Mouse (Mus musculus) layer of hippocampus, postnatal 10 days (tissue): ENCODE data around the gene Gba. TPM values are rescaled to one million over a fixed set of nuclear protein-coding genes. Genes with fewer than 3 reads are reported as not detected.
A peak's percentile ranks its signal among the peaks of the same experiment; 100 is the strongest.
"Not testable (repeated sequence)": the region's sequence is repeated elsewhere in the genome, so short reads cannot be mapped to it uniquely, and the experiment has no call there.

Source experiments
- DNase-seq, 2 experiments: peaks; one replicate each; pipeline ENCODE4 v3.0.0; 2021; ENCODE audit warnings: low spot score in 2 of 2
- total RNA-seq, 2 experiments: library from RNA; stranded (reverse); gene quantifications; 2 replicates each; pipeline ENCODE4 v1.2.3; 2021

The Gba gene
- total RNA-seq, 2 experiments from 2014 or later, result 57.9 to 58.7 TPM

GRCm38 (mm10) chr3:89214681-89215411, 12.1 kb downstream of the Gba start, which contains the start of gene Thbs3:
TSS of gene Thbs3 (plus strand) at chr3:89215180.
- DNase-seq, result peak in 1 of 2 experiments; percentile 18

GRCm38 (mm10) chr3:89215853-89216252, 13.1 kb downstream of the Gba start:
- peak; percentile 86 to 90 for DNase-seq

GRCm38 (mm10) chr3:89216407-89216806, 13.7 kb downstream of the Gba start:
- not testable (repeated sequence) for DNase-seq

GRCm38 (mm10) chr3:89218271-89218670, 15.5 kb downstream of the Gba start:
- DNase-seq, result no peak

GRCm38 (mm10) chr3:89219546-89219945, 16.8 kb downstream of the Gba start:
- DNase-seq, result no peak

GRCm38 (mm10) chr3:89221167-89221566, 18.4 kb downstream of the Gba start:
- no peak for DNase-seq

GRCm38 (mm10) chr3:89224796-89225195, 22.1 kb downstream of the Gba start:
- peak in 1 of 2 experiments; percentile 21 for DNase-seq

GRCm38 (mm10) chr3:89225321-89225815, 22.6 kb downstream of the Gba start:
- no peak for DNase-seq

- DNase-seq, result peak in 1 of 2 experiments; percentile 62
These were observed 23.2 kb downstream of the Gba start for GRCm38 (mm10) chr3:89225918-89226317.

GRCm38 (mm10) chr3:89226361-89226760, 23.6 kb downstream of the Gba start:
- no peak for DNase-seq

- no peak for DNase-seq
These were observed 24.2 kb downstream of the Gba start, which contains the start of gene Mtx1 for GRCm38 (mm10) chr3:89226900-89227299. TSS of gene Mtx1 (minus strand) at chr3:89227088.

- DNase-seq, result peak; percentile 88 to 91
These were observed 24.8 kb downstream of the Gba start for GRCm38 (mm10) chr3:89227307-89228179.

GRCm38 (mm10) chr3:89228180-89228549, 25.4 kb downstream of the Gba start:
- peak; percentile 90 to 91 for DNase-seq

GRCm38 (mm10) chr3:89228836-89229235, 26.1 kb downstream of the Gba start, which contains the start of gene Muc1:
TSS of gene Muc1 (plus strand) at chr3:89229057.
- no peak for DNase-seq

GRCm38 (mm10) chr3:89229276-89229675, 26.5 kb downstream of the Gba start:
- DNase-seq, result no peak

- no peak for DNase-seq
These were observed 27.8 kb downstream of the Gba start for GRCm38 (mm10) chr3:89230561-89230960.

- no peak for DNase-seq
These were observed 28.6 kb downstream of the Gba start for GRCm38 (mm10) chr3:89231345-89231744.

- DNase-seq, result no peak
These were observed 29.1 kb downstream of the Gba start for GRCm38 (mm10) chr3:89231772-89232275.

- no peak for DNase-seq
These were observed 29.9 kb downstream of the Gba start for GRCm38 (mm10) chr3:89232614-89233013.

GRCm38 (mm10) chr3:89233562-89234110, 30.9 kb downstream of the Gba start:
- DNase-seq, result peak in 1 of 2 experiments; percentile 22

GRCm38 (mm10) chr3:89236516-89236915, 33.8 kb downstream of the Gba start:
- peak in 1 of 2 experiments; percentile 22 for DNase-seq
